Mouse (Mus musculus) liver, adult 2 months (tissue): ENCODE data around the gene Nr1h5. TPM values are rescaled to one million over a fixed set of nuclear protein-coding genes. Genes with fewer than 3 reads are reported as not detected.

ENCODE experiments used
- DNase-seq: peaks from one replicate; pipeline ENCODE4 v3.0.0-alpha.2; 2011; ENCODE audit warnings: low read depth, low spot score; ENCODE audit errors: extremely low read depth
- H3K27ac ChIP-seq: fragments of 200-500 bp; replicated peaks from 2 replicates; pipeline ENCODE4 v1.5.1; 2012; ENCODE audit warnings: low read depth, mild to moderate bottlenecking, control low read depth, inconsistent platforms, low read length; ENCODE audit not compliant: insufficient read depth
- H3K27me3 ChIP-seq: fragments of 200-500 bp; 2 replicates; pipeline ENCODE4 v1.6.1; 2012; ENCODE audit warnings: mild to moderate bottlenecking, moderate library complexity, low read length, inconsistent platforms; ENCODE audit not compliant: control insufficient read depth, insufficient read depth
- H3K36me3 ChIP-seq: fragments of 200-500 bp; 2 replicates; pipeline ENCODE4 v1.6.1; 2012; ENCODE audit warnings: low read length, inconsistent platforms; ENCODE audit not compliant: control insufficient read depth, insufficient read depth
- H3K4me1 ChIP-seq: fragments of 200-500 bp; 2 replicates; pipeline ENCODE4 v1.6.1; 2011; ENCODE audit warnings: low read length; ENCODE audit not compliant: control insufficient read depth, insufficient read depth
- H3K4me3 ChIP-seq: fragments of 200-500 bp; 2 replicates; pipeline ENCODE4 v1.5.1; 2011; ENCODE audit warnings: low read depth, mild to moderate bottlenecking, control low read depth, low read length, moderate library complexity; ENCODE audit not compliant: insufficient read depth
- H3K79me2 ChIP-seq: fragments of 200-500 bp; 2 replicates; pipeline ENCODE4 v1.6.1; 2012; ENCODE audit warnings: inconsistent platforms, mild to moderate bottlenecking, low read length, moderate library complexity; ENCODE audit not compliant: control insufficient read depth, insufficient read depth
- H3K9ac ChIP-seq: fragments of 200-500 bp; 2 replicates; pipeline ENCODE4 v1.6.1; 2012; ENCODE audit warnings: low read depth, mild to moderate bottlenecking, control low read depth, inconsistent platforms, low read length
- CTCF ChIP-seq: fragments of 200-500 bp; IDR thresholded peaks from 2 replicates; pipeline ENCODE4 v1.5.1; 2011; ENCODE audit warnings: low read depth, low read length, control low read depth
- POLR2A ChIP-seq: fragments of 200-500 bp; IDR thresholded peaks from 2 replicates; pipeline ENCODE4 v1.6.1; 2011; ENCODE audit warnings: low read length, control low read depth; ENCODE audit not compliant: insufficient read depth; ENCODE audit errors: extremely low read depth
- WGBS: fragments of 180-500 bp; shearing (Covaris S2); methylation state at CpG from one replicate; pipeline ENCODE4 v1.1.7; 2018; 5-methylcytosine and 5-hydroxymethylcytosine counted together
- polyA plus RNA-seq: library from polyadenylated mRNA; depleted of rRNA; stranded (reverse); fragments of >200 nt; gene quantifications from 2 replicates; pipeline ENCODE4 v1.2.3, GENCODE M21; 2012
- total RNA-seq: library from RNA; depleted of rRNA; stranded (reverse); fragments of >200 nt; gene quantifications from 2 replicates; pipeline ENCODE4 v1.2.3, GENCODE M21; 2014

Gene Nr1h5
- total and polyA plus RNA-seq, 2 experiments = 0.94 to 3.0 TPM

GRCm38 (mm10) chr3:102970067-102970466, 6.1 kb upstream of the Nr1h5 start:
- no peaks in the 10 kb centered on the region for H3K79me2 ChIP-seq
- H3K4me3 ChIP-seq = no peak overlapping the region
- no peaks in the 10 kb centered on the region for H3K27me3 ChIP-seq
- no peak overlapping the region for H3K27ac ChIP-seq
- no peak for DNase-seq
- H3K36me3 ChIP-seq = no peaks in the 10 kb centered on the region
- no peaks in the 10 kb centered on the region for H3K4me1 ChIP-seq
- H3K9ac ChIP-seq = no peak overlapping the region
- 87% methylated on average over 9 of the region's 9 CpGs for WGBS
- TF ChIP-seq POLR2A (no peak), CTCF (no peak)

DNA sequence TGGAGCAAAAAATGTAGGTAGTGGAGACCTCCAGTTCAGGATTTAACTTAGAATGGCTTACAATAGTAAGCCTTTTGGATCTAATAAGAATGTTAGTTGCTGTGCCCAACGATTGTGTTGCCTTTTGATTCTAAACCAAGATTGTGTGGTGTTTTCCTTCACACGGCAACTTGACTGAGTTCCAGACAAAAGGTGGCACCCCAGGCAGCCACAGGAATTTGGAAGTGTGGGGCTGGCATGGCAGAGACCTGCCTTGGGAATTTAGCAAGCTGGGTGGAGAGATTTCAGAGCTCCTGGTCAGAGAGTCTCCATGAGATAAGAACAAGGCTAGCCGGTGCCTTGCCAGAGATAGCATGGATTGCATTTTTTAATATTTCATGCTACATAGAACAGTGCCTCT, 8.3 kb downstream of the Nr1h5 start:
- Histone ChIP-seq H3K9ac (no peak overlapping the region), H3K27ac (no peak overlapping the region), H3K27me3 (no peaks in the 10 kb centered on the region), H3K36me3 (no peaks in the 10 kb centered on the region), H3K79me2 (no peaks in the 10 kb centered on the region), H3K4me1 (no peaks in the 10 kb centered on the region), H3K4me3 (no peak overlapping the region)
- TF ChIP-seq POLR2A = no peak
- no peak for TF ChIP-seq CTCF
- 75% methylated on average over 3 of the region's 3 CpGs for WGBS
- no peak for DNase-seq

- no peaks in the 10 kb centered on the region for H3K27me3 ChIP-seq
- H3K9ac ChIP-seq = no peak overlapping the region
- TF ChIP-seq POLR2A (no peak), CTCF (no peak)
- no peak overlapping the region for H3K27ac ChIP-seq
- DNase-seq = no peak
- WGBS = 87% methylated on average over 3 of the region's 3 CpGs
- no peaks in the 10 kb centered on the region for H3K79me2 ChIP-seq
- no peaks in the 10 kb centered on the region for H3K4me1 ChIP-seq
- no peaks in the 10 kb centered on the region for H3K36me3 ChIP-seq
- H3K4me3 ChIP-seq = no peak overlapping the region
Measured at GRCm38 (mm10) chr3:102955143-102955542, 8.8 kb downstream of the Nr1h5 start.

DNA sequence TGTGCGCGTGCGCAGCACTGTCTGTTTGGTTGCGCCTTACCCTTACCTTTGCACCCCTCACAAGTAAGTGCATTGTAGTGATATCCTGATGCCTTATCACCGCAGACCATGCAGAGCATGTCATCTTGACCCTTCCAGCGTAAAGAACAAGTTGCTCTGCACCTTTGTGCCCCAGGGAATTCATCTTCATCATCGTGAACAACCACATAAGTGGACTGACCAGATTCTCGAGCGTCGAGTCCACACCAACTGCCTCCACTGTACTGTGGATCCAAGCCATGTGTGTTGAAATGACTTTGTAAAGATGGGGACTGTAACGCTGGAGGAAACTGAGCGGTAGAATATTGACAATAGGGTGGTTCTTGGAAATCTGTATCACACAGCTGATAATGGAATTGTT, 9.5 kb downstream of the Nr1h5 start:
- no peaks in the 10 kb centered on the region for H3K4me1 ChIP-seq
- DNase-seq = no peak
- no peaks in the 10 kb centered on the region for H3K79me2 ChIP-seq
- WGBS = 94% methylated on average over 12 of the region's 12 CpGs
- H3K9ac ChIP-seq = no peak overlapping the region
- TF ChIP-seq POLR2A = no peak
- no peak for TF ChIP-seq CTCF
- H3K36me3 ChIP-seq = no peaks in the 10 kb centered on the region
- no peak overlapping the region for H3K27ac ChIP-seq
- H3K4me3 ChIP-seq = no peak overlapping the region
- H3K27me3 ChIP-seq = no peaks in the 10 kb centered on the region

- TF ChIP-seq CTCF = no peak
- no peak for TF ChIP-seq POLR2A
- no peaks in the 10 kb centered on the region for H3K27me3 ChIP-seq
- no peak overlapping the region for H3K27ac ChIP-seq
- no peak overlapping the region for H3K4me3 ChIP-seq
- no peaks in the 10 kb centered on the region for H3K79me2 ChIP-seq
- no peak for DNase-seq
- H3K9ac ChIP-seq = no peak overlapping the region
- no peaks in the 10 kb centered on the region; the same call in 1 of the 2 replicates for H3K4me1 ChIP-seq
- 63% methylated on average over 5 of the region's 5 CpGs for WGBS
- no peaks in the 10 kb centered on the region for H3K36me3 ChIP-seq
Measured at GRCm38 (mm10) chr3:102946861-102947260, 17.1 kb downstream of the Nr1h5 start.

- no peak overlapping the region for H3K27ac ChIP-seq
- TF ChIP-seq CTCF (no peak), POLR2A (no peak)
- DNase-seq = no peak
- no peaks in the 10 kb centered on the region for H3K36me3 ChIP-seq
- no peaks in the 10 kb centered on the region; the same call in 1 of the 2 replicates for H3K4me1 ChIP-seq
- no peaks in the 10 kb centered on the region for H3K79me2 ChIP-seq
- 45% methylated on average over 3 of the region's 3 CpGs for WGBS
- no peak overlapping the region for H3K4me3 ChIP-seq
- H3K9ac ChIP-seq = no peak overlapping the region
- no peaks in the 10 kb centered on the region for H3K27me3 ChIP-seq
Measured at GRCm38 (mm10) chr3:102946312-102946711, 17.6 kb downstream of the Nr1h5 start.
